Mouse (Mus musculus) forebrain, embryonic 16.5 days (tissue): ENCODE measurements at regions not wholly inside any gene's neighbourhood (a gene's known extent, or its start where the extent isn't known, plus 50 kb on each side); places are given as distances from the start of the nearest gene placed in this dataset.

Experiments used
- ATAC-seq: fragments of 200-750 bp; cut with Nextera tagmentation; 2 replicates; pipeline ENCODE4 v1.8.0; 2017; ENCODE audit warnings: mild to moderate bottlenecking, moderate library complexity
- H3K27ac ChIP-seq: fragments of 300-500 bp; sonication (generic); 2 replicates; pipeline ENCODE4 v1.5.1; 2014; ENCODE audit warnings: low read length, control low read depth
- H3K27me3 ChIP-seq: fragments of 300-500 bp; sonication (generic); replicated peaks from 2 replicates; pipeline ENCODE4 v1.6.1; 2014; ENCODE audit warnings: low read length; ENCODE audit not compliant: control insufficient read depth, insufficient read depth
- H3K36me3 ChIP-seq: fragments of 300-500 bp; sonication (generic); 2 replicates; pipeline ENCODE4 v1.6.1; 2014; ENCODE audit not compliant: control insufficient read depth, insufficient read depth
- H3K4me1 ChIP-seq: fragments of 300-500 bp; sonication (generic); replicated peaks from 2 replicates; pipeline ENCODE4 v1.6.1; 2014; ENCODE audit warnings: low read length; ENCODE audit not compliant: control insufficient read depth, insufficient read depth
- H3K4me2 ChIP-seq: fragments of 300-500 bp; sonication (generic); 2 replicates; pipeline ENCODE4 v1.6.1; 2014; ENCODE audit warnings: mild to moderate bottlenecking, low read length, control low read depth
- H3K4me3 ChIP-seq: fragments of 300-500 bp; sonication (generic); replicated peaks from 2 replicates; pipeline ENCODE4 v1.5.1; 2014; ENCODE audit warnings: mild to moderate bottlenecking, low read length, control low read depth
- H3K9ac ChIP-seq: fragments of 300-500 bp; sonication (generic); replicated peaks from 2 replicates; pipeline ENCODE4 v1.6.1; 2014; ENCODE audit warnings: low read depth, low read length, control low read depth
- H3K9me3 ChIP-seq: fragments of 300-500 bp; sonication (generic); 2 replicates; pipeline ENCODE4 v1.6.1; 2016; ENCODE audit warnings: low read length; ENCODE audit not compliant: control insufficient read depth
- WGBS: fragments of 180-500 bp; shearing (Covaris S2); extraction: QIAGEN DNeasy Blood & Tissue Kit; methylation state at CpG from one replicate; pipeline ENCODE4 v1.1.7; 2014; 5-methylcytosine and 5-hydroxymethylcytosine counted together

DNA sequence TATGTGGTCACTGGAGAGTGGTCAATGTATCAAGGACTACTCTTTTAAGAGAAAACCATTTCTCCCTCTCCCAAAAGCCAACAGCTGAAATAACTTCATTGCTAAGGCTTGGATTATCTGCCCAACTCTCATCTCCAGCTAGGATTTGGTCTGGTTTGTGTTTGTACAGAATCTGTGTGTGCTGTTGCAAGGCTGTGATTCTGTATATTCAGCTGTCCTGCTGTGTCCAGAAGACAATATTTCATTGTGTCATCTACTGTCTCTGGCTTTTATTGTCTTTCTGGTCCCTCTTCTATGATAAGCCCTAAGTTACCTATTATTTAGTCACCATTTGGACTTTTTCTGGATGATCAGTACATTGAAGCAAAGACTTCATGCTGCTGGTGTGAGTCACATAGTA lies 110.9 kb downstream of the Cenpc1 start:
- no peak overlapping the region for H3K9ac ChIP-seq
- H3K4me3 ChIP-seq, result no peak overlapping the region
- H3K27ac ChIP-seq, result no peak overlapping the region
- H3K36me3 ChIP-seq, result no peaks in the 10 kb centered on the region
- ATAC-seq, result no peak
- no peaks in the 10 kb centered on the region for H3K27me3 ChIP-seq
- no peaks in the 10 kb centered on the region for H3K4me1 ChIP-seq
- H3K9me3 ChIP-seq, result no peaks in the 10 kb centered on the region
- H3K4me2 ChIP-seq, result no peak overlapping the region

DNA sequence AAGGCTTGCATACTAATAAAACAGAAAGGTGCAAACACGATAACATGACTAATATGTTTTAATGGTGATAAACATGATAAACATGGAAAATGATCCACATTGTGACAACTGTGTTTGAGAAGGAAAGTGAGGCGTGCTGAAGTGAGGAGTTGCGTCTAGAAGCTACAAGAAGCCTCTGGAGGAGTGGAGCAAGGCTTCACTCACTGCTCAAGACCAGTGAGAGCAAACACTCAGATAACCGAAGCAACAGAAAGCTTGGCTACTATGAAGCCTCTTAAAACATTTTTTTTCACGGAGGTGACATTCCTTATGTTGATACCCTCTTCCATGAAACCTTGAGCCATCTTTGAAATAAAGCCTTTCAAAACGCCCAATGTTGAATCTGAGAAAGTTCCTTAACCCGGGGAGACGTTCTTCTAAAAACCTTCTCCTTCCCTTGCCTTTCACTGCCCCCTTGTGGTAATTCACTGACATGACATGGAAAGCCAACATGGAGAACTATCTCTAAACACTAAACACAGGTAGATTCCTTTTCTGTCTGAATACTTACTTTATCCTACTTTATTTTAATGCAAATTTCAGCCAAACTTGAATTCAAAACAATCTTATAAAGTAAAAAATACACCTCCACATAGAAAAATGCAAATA lies 128.6 kb downstream of the Cenpc1 start:
- H3K27me3 ChIP-seq, result no peaks in the 10 kb centered on the region
- WGBS, result 34% methylated on average over 8 of the region's 8 CpGs
- no peak overlapping the region for H3K4me2 ChIP-seq
- no peaks in the 10 kb centered on the region for H3K36me3 ChIP-seq
- peaks cover 2% of the 10 kb centered on the region; the same call in 1 of the 2 replicates for H3K4me1 ChIP-seq
- H3K4me3 ChIP-seq, result no peak overlapping the region
- no peak overlapping the region for H3K27ac ChIP-seq
- 0 out of 2 replicates have a peak, but pooled peaks have one; percentile 54 for ATAC-seq
- H3K9ac ChIP-seq, result no peak overlapping the region
- H3K9me3 ChIP-seq, result no peaks in the 10 kb centered on the region

GRCm38 (mm10) chr5:85918288-85918687 lies 147.1 kb downstream of the Cenpc1 start:
- Histone ChIP-seq H3K4me2 (no peak overlapping the region), H3K9ac (no peak overlapping the region), H3K4me3 (no peak overlapping the region), H3K36me3 (no peaks in the 10 kb centered on the region), H3K9me3 (no peaks in the 10 kb centered on the region), H3K27me3 (no peaks in the 10 kb centered on the region), H3K4me1 (no peaks in the 10 kb centered on the region), H3K27ac (no peak overlapping the region)
- WGBS, result 96% methylated on average over 2 of the region's 2 CpGs
- no peak for ATAC-seq

DNA sequence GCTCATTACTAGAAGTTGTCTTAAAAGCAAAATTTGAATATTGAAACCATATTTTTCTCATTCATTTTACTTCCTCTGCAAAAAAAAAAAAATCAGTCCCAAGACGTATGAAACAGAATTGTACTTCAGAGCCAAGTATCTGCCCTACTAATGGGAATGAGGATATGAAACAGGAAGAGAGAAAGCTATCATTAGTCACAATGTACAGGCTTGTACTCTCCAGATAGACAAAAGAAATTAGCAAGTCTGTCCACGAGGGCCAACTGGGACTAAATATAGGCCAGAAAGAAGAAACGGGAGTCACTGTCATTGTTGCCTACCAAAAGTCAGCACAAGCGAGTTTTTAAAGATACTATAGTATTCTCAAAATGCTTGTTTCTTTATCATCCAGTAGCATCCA lies 150.4 kb downstream of the Cenpc1 start:
- WGBS, result 77% methylated on average over 4 of the region's 4 CpGs
- no peak overlapping the region for H3K4me2 ChIP-seq

DNA sequence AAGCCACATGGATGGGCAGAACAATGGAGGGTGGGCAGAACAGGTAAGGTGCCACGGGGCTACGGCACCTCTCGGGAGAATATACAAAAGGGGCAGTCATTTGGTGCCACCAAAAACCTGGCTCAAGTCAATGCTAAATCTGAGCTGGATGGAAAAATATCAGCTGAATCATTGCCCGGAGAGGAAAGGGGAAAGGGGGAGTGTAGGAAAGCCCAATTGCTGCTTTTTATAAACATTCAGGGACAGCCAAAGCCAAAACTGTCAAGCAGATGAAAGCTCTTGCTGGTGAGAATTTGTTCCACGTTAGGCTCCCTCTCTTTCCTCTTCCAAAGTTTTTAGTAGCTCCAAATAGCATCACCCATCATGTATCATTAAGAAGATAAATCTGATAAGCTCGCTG lies 168.9 kb downstream of the Cenpc1 start:
- H3K4me3 ChIP-seq, result no peak overlapping the region
- WGBS, result 68% methylated on average over 6 of the region's 6 CpGs
- H3K4me2 ChIP-seq, result no peak overlapping the region
- no peak overlapping the region for H3K9ac ChIP-seq
- H3K27me3 ChIP-seq, result no peaks in the 10 kb centered on the region
- H3K27ac ChIP-seq, result no peak overlapping the region
- no peaks in the 10 kb centered on the region for H3K36me3 ChIP-seq
- ATAC-seq, result peak; percentile 63
- H3K9me3 ChIP-seq, result no peaks in the 10 kb centered on the region
- H3K4me1 ChIP-seq, result no peaks in the 10 kb centered on the region

More for the DNA sequence above, 150.4 kb downstream of the Cenpc1 start:
- Histone ChIP-seq H3K27ac (no peak overlapping the region), H3K9me3 (no peaks in the 10 kb centered on the region), H3K4me1 (no peaks in the 10 kb centered on the region), H3K9ac (no peak overlapping the region), H3K27me3 (no peaks in the 10 kb centered on the region), H3K4me3 (no peak overlapping the region), H3K36me3 (no peaks in the 10 kb centered on the region)
- ATAC-seq, result no peak

- no peaks in the 10 kb centered on the region for H3K27me3 ChIP-seq
- 77% methylated on average over 2 of the region's 2 CpGs for WGBS
- peak; percentile 43; the same call in 1 of the 2 replicates for ATAC-seq
These were observed 169.6 kb downstream of the Cenpc1 start for GRCm38 (mm10) chr5:85895814-85896213.

GRCm38 (mm10) chr5:85870311-85870710 lies 195.1 kb downstream of the Cenpc1 start:
- WGBS, result 86% methylated on average over 8 of the region's 8 CpGs
- Histone ChIP-seq H3K27ac (no peak overlapping the region), H3K4me3 (no peak overlapping the region), H3K4me2 (no peak overlapping the region), H3K36me3 (no peaks in the 10 kb centered on the region), H3K9me3 (no peaks in the 10 kb centered on the region), H3K27me3 (no peaks in the 10 kb centered on the region), H3K4me1 (no peaks in the 10 kb centered on the region), H3K9ac (no peak overlapping the region)
- no peak for ATAC-seq

More at GRCm38 (mm10) chr5:85895814-85896213, 169.6 kb downstream of the Cenpc1 start:
- no peaks in the 10 kb centered on the region for H3K9me3 ChIP-seq
- no peak overlapping the region for H3K27ac ChIP-seq
- no peaks in the 10 kb centered on the region for H3K36me3 ChIP-seq
- H3K4me1 ChIP-seq, result no peaks in the 10 kb centered on the region
- no peak overlapping the region for H3K4me2 ChIP-seq
- no peak overlapping the region for H3K9ac ChIP-seq
- H3K4me3 ChIP-seq, result no peak overlapping the region

- no peaks in the 10 kb centered on the region for H3K4me1 ChIP-seq
- H3K27ac ChIP-seq, result no peak overlapping the region
- WGBS, result 59% methylated on average over 2 of the region's 2 CpGs
- ATAC-seq, result no peak
- H3K9me3 ChIP-seq, result no peaks in the 10 kb centered on the region
- no peaks in the 10 kb centered on the region for H3K27me3 ChIP-seq
- no peak overlapping the region for H3K4me2 ChIP-seq
- H3K4me3 ChIP-seq, result no peak overlapping the region
- no peak overlapping the region for H3K9ac ChIP-seq
- no peaks in the 10 kb centered on the region for H3K36me3 ChIP-seq
These were observed 232.8 kb downstream of the Cenpc1 start for GRCm38 (mm10) chr5:85832556-85832955.

DNA sequence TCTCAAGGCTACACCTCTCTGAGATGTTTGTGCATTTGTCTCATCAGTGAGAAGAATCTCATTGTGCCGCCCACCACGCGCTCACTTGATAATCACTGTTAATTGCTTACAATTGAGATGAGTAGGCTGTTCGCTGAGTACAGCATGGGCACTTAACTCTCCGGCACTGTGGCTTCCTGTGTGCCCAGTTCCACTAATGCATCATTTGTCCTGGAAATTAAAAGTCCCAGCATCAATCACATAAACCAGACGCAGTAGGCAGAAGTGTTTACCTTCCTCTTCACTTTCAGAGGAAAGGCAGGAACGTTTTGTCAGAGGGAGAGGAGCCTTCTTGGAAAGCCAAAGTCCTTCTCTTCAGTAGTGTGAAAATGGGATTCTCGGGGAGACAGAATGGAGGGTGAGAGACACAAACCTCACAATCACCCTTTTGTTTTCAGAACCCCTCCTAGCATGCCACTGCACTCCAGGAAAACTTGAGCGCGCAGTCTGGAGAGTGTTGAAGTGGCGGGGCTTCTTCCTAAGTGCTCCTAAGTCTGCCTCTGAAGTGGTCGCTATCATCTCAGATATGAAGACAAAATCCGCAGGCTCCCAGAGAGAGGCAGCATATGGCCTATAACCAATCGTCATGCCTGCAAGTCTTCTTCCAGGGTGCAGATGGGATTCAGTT lies 269.7 kb downstream of the Cenpc1 start:
- Histone ChIP-seq H3K4me3 (no peak overlapping the region), H3K9me3 (no peaks in the 10 kb centered on the region), H3K4me2 (no peak overlapping the region), H3K36me3 (no peaks in the 10 kb centered on the region), H3K9ac (no peak overlapping the region), H3K4me1 (no peaks in the 10 kb centered on the region), H3K27ac (no peak overlapping the region), H3K27me3 (no peaks in the 10 kb centered on the region)
- no peak for ATAC-seq
- WGBS, result 64% methylated on average over 14 of the region's 14 CpGs
